Mouse (Mus musculus) right cerebral cortex, postnatal 14 days (tissue): ENCODE measurements at regions not wholly inside any gene's neighbourhood (a gene's known extent, or its start where the extent isn't known, plus 50 kb on each side); places are given as distances from the start of the nearest gene placed in this dataset.

Experiments used
- DNase-seq: peaks from one replicate; pipeline ENCODE4 v3.0.0; 2022

GRCm38 (mm10) chr17:51683318-51683717, 149.8 kb downstream of the Satb1 start:
- DNase-seq = no peak

- DNase-seq = no peak
These were observed 150.7 kb downstream of the Satb1 start for GRCm38 (mm10) chr17:51682368-51682767.

- no peak for DNase-seq
These were observed 155.6 kb downstream of the Satb1 start for GRCm38 (mm10) chr17:51677451-51677850.

- no peak for DNase-seq
These were observed 174.7 kb downstream of the Satb1 start for GRCm38 (mm10) chr17:51658408-51658807.

GRCm38 (mm10) chr17:51653881-51654280, 179.2 kb downstream of the Satb1 start:
- no peak for DNase-seq

- no peak for DNase-seq
These were observed 181.2 kb downstream of the Satb1 start for GRCm38 (mm10) chr17:51651880-51652279.

GRCm38 (mm10) chr17:51649213-51649815, 183.8 kb downstream of the Satb1 start:
- no peak for DNase-seq

GRCm38 (mm10) chr17:51646416-51646815, 186.7 kb downstream of the Satb1 start:
- no peak for DNase-seq

GRCm38 (mm10) chr17:51645866-51646265, 187.2 kb downstream of the Satb1 start:
- no peak for DNase-seq

- DNase-seq = no peak
These were observed 190.4 kb downstream of the Satb1 start for GRCm38 (mm10) chr17:51642682-51643081.

GRCm38 (mm10) chr17:51635913-51636312, 197.2 kb downstream of the Satb1 start:
- peak; percentile 22 for DNase-seq

- DNase-seq = no peak
These were observed 201.5 kb downstream of the Satb1 start for GRCm38 (mm10) chr17:51631574-51631973.

GRCm38 (mm10) chr17:51620528-51620927, 212.6 kb downstream of the Satb1 start:
- DNase-seq = no peak

- no peak for DNase-seq
These were observed 247.8 kb downstream of the Satb1 start for GRCm38 (mm10) chr17:51585263-51585662.

- no peak for DNase-seq
These were observed 248.9 kb downstream of the Satb1 start for GRCm38 (mm10) chr17:51583984-51584880.

- peak; percentile 13 for DNase-seq
These were observed 249.8 kb downstream of the Satb1 start for GRCm38 (mm10) chr17:51583277-51583676.

GRCm38 (mm10) chr17:51555854-51556253, 277.2 kb downstream of the Satb1 start:
- no peak for DNase-seq

- no peak for DNase-seq
These were observed 278.6 kb downstream of the Satb1 start for GRCm38 (mm10) chr17:51554446-51554845.

GRCm38 (mm10) chr17:51552277-51553015, 280.6 kb downstream of the Satb1 start:
- no peak for DNase-seq

- DNase-seq = no peak
These were observed 286.1 kb downstream of the Satb1 start for GRCm38 (mm10) chr17:51546999-51547398.

- no peak for DNase-seq
These were observed 290.5 kb downstream of the Satb1 start for GRCm38 (mm10) chr17:51542544-51542943.

- DNase-seq = peak; percentile 14
These were observed 298.4 kb downstream of the Satb1 start for GRCm38 (mm10) chr17:51534678-51535077.

- peak; percentile 16 for DNase-seq
These were observed 298.8 kb downstream of the Satb1 start for GRCm38 (mm10) chr17:51534270-51534669.

- no peak for DNase-seq
These were observed 304.9 kb downstream of the Satb1 start for GRCm38 (mm10) chr17:51528161-51528560.
